Comparison of ENCODE assay signal across 15 mouse cellular contexts in genomic region chr1:160209844-160210243, GRCm38 (mm10). TPM values are rescaled to one million over a fixed set of nuclear protein-coding genes. Genes with fewer than 3 reads are reported as not detected.
DNase-seq lines count a peak whose midpoint lies in the region; ATAC-seq and TF ChIP-seq lines count a peak whose summit lies in the region.
"Had no signal": no experiment of that assay in that cellular context is flagged by ENCODE, and none has a peak within 500 bp of the region (broad histone marks: within the 10 kb centered on the region; RNA-seq: fewer than 3 reads in every experiment).

No protein-coding gene starts in this region.

- WGBS in forebrain, embryonic 11.5 days, result 50% methylated on average over 2 of the region's 2 CpGs
- WGBS in forebrain, embryonic 16.5 days, result 20% methylated on average over 2 of the region's 2 CpGs
- WGBS in forebrain, embryonic 12.5 days, result 27% methylated on average over 2 of the region's 2 CpGs
- 10% methylated on average over 2 of the region's 2 CpGs for WGBS in midbrain, embryonic 13.5 days

- H3K9ac ChIP-seq in forebrain, embryonic 11.5 days (ENCODE audit: low read length), result no peak overlapping the region
- no peak overlapping the region for H3K9ac ChIP-seq in forebrain, embryonic 16.5 days (replicated peaks; ENCODE audit: low read depth, low read length)
- no peak overlapping the region for H3K9ac ChIP-seq in forebrain, embryonic 12.5 days
- H3K9ac ChIP-seq in midbrain, embryonic 13.5 days (replicated peaks), result no peak overlapping the region

- H3K9me3 ChIP-seq in forebrain, embryonic 11.5 days (ENCODE audit: control insufficient read depth, low read length), result no peaks in the 10 kb centered on the region
- no peaks in the 10 kb centered on the region for H3K9me3 ChIP-seq in forebrain, embryonic 16.5 days (ENCODE audit: control insufficient read depth, low read length)
- no peaks in the 10 kb centered on the region for H3K9me3 ChIP-seq in E14TG2a.4 (ENCODE audit: low read length)
- no peaks in the 10 kb centered on the region for H3K9me3 ChIP-seq in forebrain, embryonic 12.5 days
- H3K9me3 ChIP-seq in midbrain, embryonic 13.5 days, result no peaks in the 10 kb centered on the region

- TF ChIP-seq CTCF in E14TG2a.4 (conservative IDR thresholded peaks at IDR 0.05; ENCODE audit: low read length), result no peak
- no peak for TF ChIP-seq CTCF in left cerebral cortex, adult 2 months (IDR thresholded peaks at IDR 0.05)

- peaks cover 6% of the 10 kb centered on the region; the same call in 1 of the 2 replicates for H3K4me1 ChIP-seq in forebrain, embryonic 11.5 days (replicated peaks; ENCODE audit: control insufficient read depth, insufficient read depth, low read length)
- peaks cover 25% of the 10 kb centered on the region for H3K4me1 ChIP-seq in forebrain, embryonic 16.5 days (replicated peaks; ENCODE audit: control insufficient read depth, insufficient read depth, low read length)
- peaks cover 59% of the 10 kb centered on the region for H3K4me1 ChIP-seq in E14TG2a.4 (replicated peaks; ENCODE audit: low read depth, low read length)
- peaks cover 22% of the 10 kb centered on the region for H3K4me1 ChIP-seq in forebrain, embryonic 12.5 days
- H3K4me1 ChIP-seq in midbrain, embryonic 13.5 days (replicated peaks), result peaks cover 35% of the 10 kb centered on the region

- H3K36me3 ChIP-seq in forebrain, embryonic 11.5 days (ENCODE audit: control insufficient read depth, insufficient read depth, low read length), result peaks cover 6% of the 10 kb centered on the region
- H3K36me3 ChIP-seq in forebrain, embryonic 16.5 days (ENCODE audit: control insufficient read depth, insufficient read depth), result peaks cover 14% of the 10 kb centered on the region
- H3K36me3 ChIP-seq in E14TG2a.4 (ENCODE audit: insufficient read depth, low read length), result peaks cover 56% of the 10 kb centered on the region
- H3K36me3 ChIP-seq in forebrain, embryonic 12.5 days (replicated peaks), result peaks cover 30% of the 10 kb centered on the region
- H3K36me3 ChIP-seq in midbrain, embryonic 13.5 days, result peaks cover 29% of the 10 kb centered on the region

- H3K27ac ChIP-seq in forebrain, embryonic 11.5 days (ENCODE audit: low read depth, low read length), result no peak overlapping the region
- H3K27ac ChIP-seq in forebrain, embryonic 16.5 days (ENCODE audit: low read length), result no peak overlapping the region
- no peak overlapping the region for H3K27ac ChIP-seq in forebrain, embryonic 12.5 days
- no peak overlapping the region for H3K27ac ChIP-seq in midbrain, embryonic 13.5 days
- no peak overlapping the region for H3K27ac ChIP-seq in left cerebral cortex, adult 2 months

- no peak for ATAC-seq in forebrain, embryonic 11.5 days (replicated peaks; ENCODE audit: low FRiP score)
- ATAC-seq in forebrain, embryonic 16.5 days, result no peak
- no peak for ATAC-seq in forebrain, embryonic 12.5 days (ENCODE audit: low FRiP score)
- ATAC-seq in midbrain, embryonic 13.5 days, result no peak
- ATAC-seq: intestine, embryonic 16.5 days; Patski had no signal

- H3K27me3 ChIP-seq in forebrain, embryonic 11.5 days (ENCODE audit: control insufficient read depth, insufficient read depth, low read length), result no peaks in the 10 kb centered on the region
- no peaks in the 10 kb centered on the region for H3K27me3 ChIP-seq in forebrain, embryonic 16.5 days (replicated peaks; ENCODE audit: control insufficient read depth, insufficient read depth, low read length)
- no peaks in the 10 kb centered on the region for H3K27me3 ChIP-seq in E14TG2a.4 (ENCODE audit: insufficient read depth, low read length)
- no peaks in the 10 kb centered on the region for H3K27me3 ChIP-seq in forebrain, embryonic 12.5 days
- no peaks in the 10 kb centered on the region for H3K27me3 ChIP-seq in midbrain, embryonic 13.5 days
- H3K27me3 ChIP-seq: Patski had no signal

- no peak overlapping the region for H3K4me3 ChIP-seq in forebrain, embryonic 11.5 days (ENCODE audit: low read depth, low read length)
- no peak overlapping the region for H3K4me3 ChIP-seq in forebrain, embryonic 16.5 days (replicated peaks; ENCODE audit: low read length)
- H3K4me3 ChIP-seq in E14TG2a.4 (replicated peaks; ENCODE audit: low read length), result peak overlapping the region; percentile 96
- no peak overlapping the region; the same call in 1 of the 2 replicates for H3K4me3 ChIP-seq in forebrain, embryonic 12.5 days (replicated peaks)
- H3K4me3 ChIP-seq in midbrain, embryonic 13.5 days (replicated peaks), result no peak overlapping the region
- H3K4me3 ChIP-seq in left cerebral cortex, adult 2 months, result no peak overlapping the region

- 0 out of 2 replicates have a peak overlapping the region, but pooled peaks have one; percentile 24 for H3K4me2 ChIP-seq in forebrain, embryonic 11.5 days (ENCODE audit: low read depth, low read length, severe bottlenecking)
- H3K4me2 ChIP-seq in forebrain, embryonic 16.5 days (ENCODE audit: low read length), result no peak overlapping the region
- peak overlapping the region; percentile 13; the same call in 1 of the 2 replicates for H3K4me2 ChIP-seq in forebrain, embryonic 12.5 days
- peak overlapping the region; percentile 22; the same call in 1 of the 2 replicates for H3K4me2 ChIP-seq in midbrain, embryonic 13.5 days (replicated peaks)

- DNase-seq in forebrain, embryonic 11.5 days (ENCODE audit: low spot score), result no peak
- DNase-seq in left cerebral cortex, adult 2 months (ENCODE audit: extremely low spot score in 1 of 2, low spot score in 2 of 2), result no peak
- no peak for DNase-seq in ovary, adult 18-20 months (ENCODE audit: low spot score)
- DNase-seq in cerebellum, postnatal 4 days (ENCODE audit: low spot score in 2 of 2), result no peak
- DNase-seq: cerebellum, adult 18-20 months; embryo, embryonic 11 days; kidney, postnatal 4 days; lung, adult 2 months; thymus, adult 2 months had no signal

- intact Hi-C loops in left cerebral cortex, adult 2 months (cut with DNase I), result loop anchor here (1.0 to 5.0 kb wide), 2 partner anchors 13 to 167 kb away; no protein-coding TSS in a partner anchor

RNA-seq across cellular contexts. Expression of gene Cacybp, which starts 2.8 kb away (rescaled TPM):
- 316 and 341 TPM in 2 replicates for polyA plus RNA-seq in forebrain, embryonic 11.5 days (2014; fragmentation: Nextera tagmentation; extraction: Ambion mirVana)
- 293 and 313 TPM in 2 replicates for polyA plus RNA-seq in forebrain, embryonic 16.5 days (2015; fragmentation: Nextera tagmentation; extraction: Ambion mirVana)
- 296 and 305 TPM in 2 replicates for polyA plus RNA-seq in forebrain, embryonic 12.5 days (2016; fragmentation: Nextera tagmentation; extraction: Ambion mirVana)
- polyA plus RNA-seq in midbrain, embryonic 13.5 days (2015; fragmentation: Nextera tagmentation; extraction: Ambion mirVana), result 276 and 284 TPM in 2 replicates
- 10 to 100 TPM; 85.3 to 87.5 TPM for total RNA-seq in left cerebral cortex, adult 2 months (2021)

RNA-seq across cellular contexts. Expression of gene Mrps14, which starts 14.8 kb away (rescaled TPM):
- polyA plus RNA-seq in forebrain, embryonic 11.5 days (2014; fragmentation: Nextera tagmentation; extraction: Ambion mirVana), result 225 and 235 TPM in 2 replicates
- polyA plus RNA-seq in forebrain, embryonic 16.5 days (2015; fragmentation: Nextera tagmentation; extraction: Ambion mirVana), result 162 and 186 TPM in 2 replicates
- 240 and 244 TPM in 2 replicates for polyA plus RNA-seq in forebrain, embryonic 12.5 days (2016; fragmentation: Nextera tagmentation; extraction: Ambion mirVana)
- polyA plus RNA-seq in midbrain, embryonic 13.5 days (2015; fragmentation: Nextera tagmentation; extraction: Ambion mirVana), result 181 and 191 TPM in 2 replicates
- total RNA-seq in left cerebral cortex, adult 2 months (2021), result 10 to 100 TPM; 62.4 to 78.7 TPM

RNA-seq across cellular contexts. Expression of gene Tnn, which starts 56.5 kb away (rescaled TPM):
- not detected in 2 replicates for polyA plus RNA-seq in forebrain, embryonic 11.5 days (2014; fragmentation: Nextera tagmentation; extraction: Ambion mirVana)
- polyA plus RNA-seq in forebrain, embryonic 16.5 days (2015; fragmentation: Nextera tagmentation; extraction: Ambion mirVana), result 0.15 and 0.19 TPM in 2 replicates
- polyA plus RNA-seq in forebrain, embryonic 12.5 days (2016; fragmentation: Nextera tagmentation; extraction: Ambion mirVana), result 0.03 and 0.11 TPM in 2 replicates
- 0.04 TPM in 1 of 2 replicates, not detected in the other for polyA plus RNA-seq in midbrain, embryonic 13.5 days (2015; fragmentation: Nextera tagmentation; extraction: Ambion mirVana)
- total RNA-seq in left cerebral cortex, adult 2 months (2021), result under 1 TPM; 0.37 to 0.48 TPM
